Mouse (Mus musculus): ENCODE results near the gene Sirpb1c. TPM values are rescaled to one million over a fixed set of nuclear protein-coding genes. Genes with fewer than 3 reads are reported as not detected.

Gene Sirpb1c
- polyA plus RNA-seq (2015; fragmentation: Illumina TruSeq; extraction: RNeasy Lipid Tissue Mini Kit (QIAGEN cat#74804); ENCODE audit: insufficient read depth, low replicate concordance), result 21.3 TPM

DNA sequence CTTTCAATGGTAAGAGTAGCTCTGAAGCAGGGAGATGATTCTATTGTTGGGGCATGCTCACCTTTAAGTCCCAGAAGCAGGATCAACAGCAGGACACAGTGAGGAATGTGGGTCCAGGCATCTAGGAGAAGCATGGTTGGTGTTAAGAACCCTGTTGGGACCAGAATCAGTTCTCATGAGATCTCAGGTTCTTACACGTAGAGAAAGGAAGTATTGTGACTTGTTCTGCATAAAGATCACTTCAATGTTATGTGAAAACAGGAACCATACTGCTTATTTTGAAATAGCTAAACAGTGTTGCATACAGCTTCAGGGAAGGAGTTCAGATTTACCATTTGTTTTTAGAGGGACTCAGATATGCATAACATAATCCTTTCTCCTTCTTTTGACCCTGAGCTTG is at the start of gene Sirpb1c:
Gene Sirpb1c, minus strand, starts transcription at position 249 of the 400 bp plus-strand sequence.

Other genes with a start within 250 kb of the Sirpb1c start
- gene Gm5150, start 157.9 kb upstream of the Sirpb1c start, polyA plus RNA-seq (2015; fragmentation: Illumina TruSeq; extraction: RNeasy Lipid Tissue Mini Kit (QIAGEN cat#74804); ENCODE audit: insufficient read depth, low replicate concordance), result 17.8 TPM

All from spleen, adult 10 weeks (tissue).